Mouse (Mus musculus) intestine, postnatal 0 days (tissue): ENCODE measurements at regions not wholly inside any gene's neighbourhood (a gene's known extent, or its start where the extent isn't known, plus 50 kb on each side); places are given as distances from the start of the nearest gene placed in this dataset.

Experiments used
- ATAC-seq: fragments of 200-750 bp; cut with Nextera tagmentation; 2 replicates; pipeline ENCODE4 v1.8.0; 2017; ENCODE audit warnings: mild to moderate bottlenecking, moderate TSS enrichment, moderate library complexity
- H3K27ac ChIP-seq: fragments of 300-500 bp; sonication (generic); 2 replicates; pipeline ENCODE4 v1.5.1; 2014; ENCODE audit warnings: mild to moderate bottlenecking, low read depth, low read length, moderate library complexity
- H3K27me3 ChIP-seq: fragments of 300-500 bp; sonication (generic); replicated peaks from 2 replicates; pipeline ENCODE4 v1.6.1; 2014; ENCODE audit warnings: low read length, mixed read lengths; ENCODE audit not compliant: control insufficient read depth, insufficient read depth
- H3K36me3 ChIP-seq: fragments of 300-500 bp; sonication (generic); 2 replicates; pipeline ENCODE4 v1.6.1; 2014; ENCODE audit warnings: mild to moderate bottlenecking, moderate library complexity; ENCODE audit not compliant: control insufficient read depth, insufficient read depth
- H3K4me1 ChIP-seq: fragments of 300-500 bp; sonication (generic); replicated peaks from 2 replicates; pipeline ENCODE4 v1.6.1; 2014; ENCODE audit warnings: antibody characterized with exemption, low read length, mixed read lengths; ENCODE audit not compliant: control insufficient read depth, insufficient read depth
- H3K4me2 ChIP-seq: fragments of 300-500 bp; sonication (generic); replicated peaks from 2 replicates; pipeline ENCODE4 v1.6.1; 2014; ENCODE audit warnings: low read depth, mild to moderate bottlenecking, moderate library complexity
- H3K4me3 ChIP-seq: fragments of 300-500 bp; sonication (generic); 2 replicates; pipeline ENCODE4 v1.5.1; 2014; ENCODE audit warnings: low read depth, low read length
- H3K9ac ChIP-seq: fragments of 300-500 bp; sonication (generic); 2 replicates; pipeline ENCODE4 v1.6.1; 2014; ENCODE audit warnings: mild to moderate bottlenecking, low read depth, low read length
- H3K9me3 ChIP-seq: fragments of 300-500 bp; sonication (generic); 2 replicates; pipeline ENCODE4 v1.6.1; 2016; ENCODE audit warnings: mixed run types; ENCODE audit not compliant: control insufficient read depth
- CTCF ChIP-seq: sonication (generic); IDR thresholded peaks from 2 replicates; pipeline ENCODE4 v1.5.1; 2016; ENCODE audit warnings: low read depth, mild to moderate bottlenecking, control low read depth, antibody characterized with exemption, moderate library complexity
- WGBS: fragments of 180-500 bp; shearing (Covaris S2); extraction: QIAGEN DNeasy Blood & Tissue Kit; methylation state at CpG from one replicate; pipeline ENCODE4 v1.1.7; 2014; 5-methylcytosine and 5-hydroxymethylcytosine counted together

DNA sequence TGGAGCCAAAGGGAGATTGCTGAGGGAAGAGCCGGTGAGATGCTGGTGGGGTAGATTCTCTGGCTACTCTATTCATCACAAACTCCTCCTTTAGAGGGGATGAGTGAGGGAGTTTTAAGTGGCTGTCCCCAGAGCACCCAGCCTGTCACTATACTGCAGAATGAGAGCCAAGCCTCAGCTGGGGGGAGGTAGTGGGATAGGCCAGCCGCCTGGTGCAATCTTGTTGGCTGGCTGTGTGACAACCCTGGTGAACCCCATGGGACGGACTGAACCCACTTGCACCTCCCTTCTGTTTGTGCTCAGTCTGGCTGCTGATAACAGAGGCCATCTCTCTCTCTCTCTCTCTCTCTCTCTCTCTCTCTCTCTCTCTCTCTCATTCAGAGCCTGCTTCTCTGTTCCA is 65.8 kb upstream of the Shisa3 start:
- Histone ChIP-seq H3K4me1 (no peaks in the 10 kb centered on the region), H3K27me3 (no peaks in the 10 kb centered on the region), H3K36me3 (no peaks in the 10 kb centered on the region), H3K4me3 (no peak overlapping the region), H3K27ac (no peak overlapping the region), H3K9me3 (no peaks in the 10 kb centered on the region), H3K9ac (no peak overlapping the region), H3K4me2 (no peak overlapping the region)
- WGBS: 47% methylated on average over 3 of the region's 3 CpGs
- no peak for TF ChIP-seq CTCF
- no peak for ATAC-seq

DNA sequence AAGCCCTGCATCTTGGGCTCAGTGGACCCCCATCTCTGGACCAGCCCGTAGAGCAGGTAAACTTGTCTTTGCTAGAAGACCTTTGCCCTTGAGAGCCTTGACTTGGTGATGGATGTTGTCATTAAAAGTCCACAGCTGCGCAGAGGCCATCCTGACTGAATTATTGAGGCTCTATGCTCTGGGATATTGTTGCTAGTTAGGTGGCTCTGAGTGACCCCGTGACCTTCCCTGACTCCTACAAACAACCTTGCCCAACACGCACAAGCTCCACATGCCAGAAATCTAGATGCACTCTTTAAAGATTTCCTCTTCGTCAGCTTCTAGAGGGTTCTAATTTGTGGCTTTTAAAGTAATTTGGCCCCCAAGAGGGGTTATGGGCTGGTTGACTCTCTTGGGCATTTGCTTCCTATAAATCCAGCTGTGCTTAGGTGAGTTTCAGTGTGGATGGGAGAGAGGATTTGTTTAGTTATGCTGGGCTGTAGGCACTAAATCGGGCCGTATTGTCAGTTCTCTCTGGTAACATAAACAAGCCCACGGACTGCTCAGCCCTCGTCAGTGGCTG is 63.6 kb upstream of the Shisa3 start:
- no peaks in the 10 kb centered on the region for H3K9me3 ChIP-seq
- H3K4me3 ChIP-seq: no peak overlapping the region
- 60% methylated on average over 9 of the region's 9 CpGs for WGBS
- no peak for ATAC-seq
- no peak overlapping the region for H3K27ac ChIP-seq
- no peak overlapping the region for H3K4me2 ChIP-seq
- no peaks in the 10 kb centered on the region for H3K36me3 ChIP-seq
- no peaks in the 10 kb centered on the region for H3K4me1 ChIP-seq
- TF ChIP-seq CTCF: no peak
- no peaks in the 10 kb centered on the region for H3K27me3 ChIP-seq
- no peak overlapping the region for H3K9ac ChIP-seq

DNA sequence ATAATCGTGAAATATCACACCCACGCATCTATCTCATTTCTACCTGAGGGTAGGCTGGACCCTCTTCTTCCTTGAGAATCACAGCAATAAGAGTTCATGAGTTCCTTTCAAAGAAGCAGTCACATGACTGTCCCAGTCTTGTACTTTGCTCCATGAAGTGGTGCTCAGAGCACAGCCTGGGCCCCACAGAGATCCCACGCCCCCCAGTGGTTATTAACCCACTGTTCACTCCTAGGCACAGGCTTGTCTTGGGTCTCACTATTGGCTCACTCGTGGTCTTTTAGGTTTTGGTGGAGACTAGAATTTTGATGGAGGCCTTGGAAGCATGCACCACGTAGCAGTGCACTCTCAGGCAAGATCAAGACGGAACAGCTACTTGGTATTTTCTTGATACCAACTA is 57.4 kb upstream of the Shisa3 start:
- H3K9me3 ChIP-seq: no peaks in the 10 kb centered on the region
- ATAC-seq: no peak
- H3K4me2 ChIP-seq: no peak overlapping the region
- H3K36me3 ChIP-seq: no peaks in the 10 kb centered on the region
- H3K9ac ChIP-seq: no peak overlapping the region
- TF ChIP-seq CTCF: peak; percentile 30
- H3K4me1 ChIP-seq: no peaks in the 10 kb centered on the region
- no peak overlapping the region for H3K4me3 ChIP-seq
- no peak overlapping the region for H3K27ac ChIP-seq
- WGBS: 87% methylated on average over 6 of the region's 6 CpGs
- H3K27me3 ChIP-seq: no peaks in the 10 kb centered on the region

DNA sequence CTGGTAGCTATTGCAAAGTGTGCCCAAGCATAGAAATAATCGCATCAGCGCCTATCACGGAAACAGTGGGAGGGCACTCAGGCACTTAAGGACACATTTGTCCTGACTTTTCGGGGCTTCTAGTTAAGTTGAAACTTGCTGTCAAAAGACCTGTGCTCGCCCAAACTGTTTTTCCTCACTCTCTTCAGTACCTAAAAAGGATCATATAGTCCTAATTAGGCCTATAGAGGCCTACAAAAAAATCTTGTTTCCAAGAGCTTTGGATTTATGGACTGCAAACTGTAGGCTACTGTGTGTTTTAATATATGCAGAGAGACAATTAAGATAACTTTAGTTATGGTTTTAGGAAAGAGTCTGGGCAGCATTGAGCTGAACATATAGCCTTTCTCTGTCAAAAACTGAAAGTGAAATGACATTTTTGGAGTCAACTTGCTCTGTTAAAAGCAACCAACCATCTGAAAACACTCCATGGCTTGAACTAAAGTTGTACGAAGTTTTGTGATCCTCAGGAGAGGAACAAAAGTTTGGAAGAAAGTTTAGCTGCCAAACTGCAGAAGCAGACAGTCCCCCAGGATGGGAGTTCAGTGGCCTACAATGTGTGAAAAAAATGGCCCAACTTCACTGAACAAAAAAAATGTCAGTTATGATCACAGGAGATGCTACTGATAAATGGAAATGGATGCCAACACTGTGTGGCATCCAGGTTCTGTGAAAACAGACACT is 55.9 kb upstream of the Shisa3 start:
- no peak overlapping the region for H3K27ac ChIP-seq
- H3K4me3 ChIP-seq: no peak overlapping the region
- H3K27me3 ChIP-seq: no peaks in the 10 kb centered on the region
- no peak overlapping the region for H3K9ac ChIP-seq
- H3K36me3 ChIP-seq: no peaks in the 10 kb centered on the region
- ATAC-seq: no peak
- H3K4me1 ChIP-seq: no peaks in the 10 kb centered on the region
- TF ChIP-seq CTCF: no peak
- H3K4me2 ChIP-seq: no peak overlapping the region
- no peaks in the 10 kb centered on the region for H3K9me3 ChIP-seq
- WGBS: 89% methylated on average over 6 of the region's 6 CpGs

DNA sequence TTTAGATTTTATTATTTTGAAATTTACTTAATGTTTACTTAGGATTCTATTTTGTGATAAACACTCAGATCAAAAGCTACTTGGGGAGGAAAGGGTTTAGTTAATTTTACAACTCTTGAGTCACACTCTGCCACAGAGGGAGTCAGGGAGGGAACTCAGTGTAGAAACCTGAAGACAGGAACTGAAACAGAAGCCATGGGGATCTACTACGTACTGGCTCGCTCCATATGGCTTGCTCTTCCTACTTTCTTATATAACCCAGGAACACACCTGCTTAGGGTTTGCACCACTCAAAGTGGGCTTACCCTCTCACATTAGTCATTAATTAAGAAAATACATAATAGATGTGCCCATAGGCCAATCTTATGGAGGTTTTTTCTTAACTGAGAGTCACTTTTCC is 54.8 kb upstream of the Shisa3 start:
- Histone ChIP-seq H3K4me2 (no peak overlapping the region), H3K27ac (no peak overlapping the region), H3K9me3 (no peaks in the 10 kb centered on the region), H3K27me3 (no peaks in the 10 kb centered on the region), H3K4me1 (no peaks in the 10 kb centered on the region), H3K4me3 (no peak overlapping the region), H3K36me3 (no peaks in the 10 kb centered on the region), H3K9ac (no peak overlapping the region)
- 79% methylated on average over 2 of the region's 2 CpGs for WGBS
- TF ChIP-seq CTCF: no peak
- ATAC-seq: no peak
